Mouse (Mus musculus) right cerebral cortex, postnatal 4 days (tissue): Measurements from ENCODE around the gene Sidt2.

Experiments
- DNase-seq: peaks from one replicate; pipeline ENCODE4 v3.0.0-alpha.2; 2022

Gene Sidt2

GRCm38 (mm10) chr9:45907078-45907428 lies 48.0 kb downstream of the Sidt2 start:
- no peak for DNase-seq

- DNase-seq = peak; percentile 91
Observed at GRCm38 (mm10) chr9:45906355-45907077, 48.5 kb downstream of the Sidt2 start, which contains the start of the genes Pcsk7 and Rnf214. Pcsk7 (plus strand) TSS chr9:45906497. Rnf214 (minus strand) TSS chr9:45906911.

GRCm38 (mm10) chr9:45905811-45906237 lies 49.2 kb downstream of the Sidt2 start:
- peak; percentile 31 for DNase-seq

- no peak for DNase-seq
Observed at GRCm38 (mm10) chr9:45905196-45905595, 49.9 kb downstream of the Sidt2 start.

- no peak for DNase-seq
Observed at GRCm38 (mm10) chr9:45893681-45894080, 61.4 kb downstream of the Sidt2 start.
